Mouse (Mus musculus) CH12.LX (cell line): ENCODE measurements around the gene Car3. TPM values are rescaled to one million over a fixed set of nuclear protein-coding genes. Genes with fewer than 3 reads are reported as not detected.

ENCODE experiments used
- DNase-seq: peaks from one replicate; pipeline ENCODE4 v3.0.0-alpha.2; 2013; ENCODE audit errors: extremely low read depth
- H3K27ac ChIP-seq: 2 replicates; pipeline ENCODE4 v1.5.1; 2012; ENCODE audit warnings: low read depth, mild to moderate bottlenecking, control low read depth, moderate library complexity; ENCODE audit not compliant: insufficient read depth
- H3K27me3 ChIP-seq: replicated peaks from 2 replicates; pipeline ENCODE3; 2012; ENCODE audit warnings: inconsistent platforms
- H3K36me3 ChIP-seq, 2 experiments: replicated peaks in 1 of 2; 2 replicates each; pipeline versions ENCODE3 to v1.6.1; 2012; ENCODE audit warnings: inconsistent platforms in 1 of 2, low read length in 1 of 2, mild to moderate bottlenecking in 1 of 2, mixed read lengths in 1 of 2, moderate library complexity in 1 of 2; ENCODE audit not compliant: control insufficient read depth in 1 of 2, insufficient read depth in 1 of 2
- H3K4me1 ChIP-seq, 2 experiments: 2 replicates each; pipeline ENCODE4 v1.6.1; 2012; ENCODE audit warnings: inconsistent platforms in 1 of 2, moderate library complexity in 1 of 2; ENCODE audit not compliant: insufficient read depth in 2 of 2, control insufficient read depth in 1 of 2
- H3K4me2 ChIP-seq: 2 replicates; pipeline ENCODE4 v1.6.1; 2012; ENCODE audit warnings: low read depth, mild to moderate bottlenecking, control low read depth; ENCODE audit not compliant: poor library complexity, insufficient read depth, severe bottlenecking
- H3K4me3 ChIP-seq, 3 experiments: fragments of 150-350 bp in 1 of 3; sonication (generic) in 1 of 3; replicated peaks in 1 of 3; 2 replicates each; pipeline versions ENCODE3 to v1.5.1; 2011 to 2012; ENCODE audit warnings: low read depth in 2 of 3, low read length in 2 of 3, mild to moderate bottlenecking in 2 of 3, moderate library complexity in 2 of 3, control low read depth in 1 of 3, improper control_type of control experiment in 1 of 3, inconsistent platforms in 1 of 3, mixed read lengths in 1 of 3; ENCODE audit not compliant: poor library complexity in 1 of 3
- H3K79me2 ChIP-seq: replicated peaks from 2 replicates; pipeline ENCODE4 v1.6.1; 2012; ENCODE audit warnings: mild to moderate bottlenecking, moderate library complexity; ENCODE audit not compliant: control insufficient read depth, poor library complexity, insufficient read depth, severe bottlenecking; ENCODE audit errors: extremely low read depth
- H3K9ac ChIP-seq: 2 replicates; pipeline ENCODE4 v1.6.1; 2012; ENCODE audit warnings: low read depth, mild to moderate bottlenecking, control low read depth, moderate library complexity; ENCODE audit not compliant: insufficient read depth
- H3K9me3 ChIP-seq: replicated peaks from 2 replicates; pipeline ENCODE3; 2012; ENCODE audit warnings: low read length, inconsistent platforms, mixed read lengths
- CHD2 ChIP-seq: IDR thresholded peaks from 2 replicates; pipeline ENCODE4 v1.6.1; 2011; ENCODE audit warnings: low read length, improper control_type of control experiment
- CTCF ChIP-seq, 2 experiments: IDR thresholded peaks in 1 of 2; conservative IDR thresholded peaks in 1 of 2; 2 replicates each; pipeline ENCODE4 v1.5.1; 2011 to 2012; ENCODE audit warnings: low read depth in 2 of 2, low read length in 2 of 2, improper control_type of control experiment in 1 of 2, inconsistent platforms in 1 of 2, mild to moderate bottlenecking in 1 of 2, moderate library complexity in 1 of 2
- HCFC1 ChIP-seq: IDR thresholded peaks from 2 replicates; pipeline ENCODE4 v1.6.1; 2012; ENCODE audit warnings: low read depth, mild to moderate bottlenecking, inconsistent platforms, low read length, improper control_type of control experiment
- IRF4 ChIP-seq: IDR thresholded peaks from 2 replicates; pipeline ENCODE4 v1.6.1; 2014; ENCODE audit warnings: low read depth, mild to moderate bottlenecking, inconsistent platforms, low read length, improper control_type of control experiment
- JUN ChIP-seq: IDR thresholded peaks from 2 replicates; pipeline ENCODE4 v1.6.1; 2011; ENCODE audit warnings: low read depth, mild to moderate bottlenecking, low read length, improper control_type of control experiment, moderate library complexity; ENCODE audit not compliant: insufficient read depth
- MAFK ChIP-seq: IDR thresholded peaks from 2 replicates; pipeline ENCODE4 v1.6.1; 2011; ENCODE audit warnings: low read length, improper control_type of control experiment; ENCODE audit not compliant: insufficient replicate concordance
- MAZ ChIP-seq: IDR thresholded peaks from 2 replicates; pipeline ENCODE4 v1.6.1; 2012; ENCODE audit warnings: low read depth, mild to moderate bottlenecking, inconsistent platforms, low read length, improper control_type of control experiment, moderate library complexity
- MEF2A ChIP-seq: IDR thresholded peaks from 2 replicates; pipeline ENCODE4 v1.6.1; 2014; ENCODE audit warnings: low read depth, mild to moderate bottlenecking, inconsistent platforms, low read length, improper control_type of control experiment, borderline replicate concordance
- MYC ChIP-seq: IDR thresholded peaks from 2 replicates; pipeline ENCODE4 v1.6.1; 2011; ENCODE audit warnings: low read depth, mild to moderate bottlenecking, improper control_type of control experiment, low read length
- NRF1 ChIP-seq: IDR thresholded peaks from 2 replicates; pipeline ENCODE4 v1.6.1; 2014; ENCODE audit warnings: low read depth, mild to moderate bottlenecking, inconsistent platforms, low read length, improper control_type of control experiment, moderate library complexity
- PAX5 ChIP-seq: IDR thresholded peaks from 2 replicates; pipeline ENCODE4 v1.6.1; 2012; ENCODE audit warnings: low read length, inconsistent platforms, mixed read lengths
- POLR2AphosphoS2 ChIP-seq: IDR thresholded peaks from 2 replicates; pipeline ENCODE4 v1.6.1; 2011; ENCODE audit warnings: low read depth, low read length, improper control_type of control experiment
- RCOR1 ChIP-seq: conservative IDR thresholded peaks from 2 replicates; pipeline ENCODE4 v1.6.1; 2012; ENCODE audit warnings: low read depth, mild to moderate bottlenecking, inconsistent platforms, low read length, improper control_type of control experiment
- USF1 ChIP-seq: IDR thresholded peaks from 2 replicates; pipeline ENCODE4 v1.6.1; 2014; ENCODE audit warnings: low read depth, mild to moderate bottlenecking, inconsistent platforms, low read length, improper control_type of control experiment
- USF2 ChIP-seq: conservative IDR thresholded peaks from 2 replicates; pipeline ENCODE4 v1.6.1; 2011; ENCODE audit warnings: low read depth, low read length, improper control_type of control experiment
- ZMIZ1 ChIP-seq: IDR thresholded peaks from 2 replicates; pipeline ENCODE4 v1.6.1; 2012; ENCODE audit warnings: low read depth, mild to moderate bottlenecking, inconsistent platforms, low read length, improper control_type of control experiment
- dilution Hi-C: fragments of 300-500 bp; cut with MboI; formaldehyde crosslinking; loops from 2 replicates; pipeline ENCODE4 v1.14.3; 2020; ENCODE audit warnings: low sequenced_read_pairs; ENCODE audit not compliant: extremely low pct_unique_long_range_greater_than_20kb, extremely low pct_ligation_motif_present
- in situ Hi-C: fragments of 300-500 bp; cut with MboI; formaldehyde crosslinking; loops from 3 replicates; pipeline ENCODE4 v1.14.3; 2019; ENCODE audit warnings: low sequenced_read_pairs, low pct_ligation_motif_present, low pct_unique_long_range_greater_than_20kb, mixed read lengths
- polyA plus RNA-seq: library from polyadenylated mRNA; unstranded; fragments of >175 nt; gene quantifications from 2 replicates; pipeline ENCODE4 v1.2.1, GENCODE M21; 2012; ENCODE audit warnings: low read depth; ENCODE audit not compliant: insufficient read length
- total RNA-seq, 2 experiments: library from RNA; depleted of rRNA; stranded (reverse); fragments of 300-350 nt in 1 of 2; fragments of >200 nt in 1 of 2; gene quantifications; 2 replicates each; pipeline ENCODE4 v1.2.3; 2012 to 2014

Gene Car3
- total and polyA plus RNA-seq, 3 experiments: 0.27 to 0.97 TPM; not detected in 1

GRCm38 (mm10) chr3:14882005-14882404 is 18.7 kb downstream of the Car3 start:
- H3K9me3 ChIP-seq: peaks cover 10% of the 10 kb centered on the region
- in situ Hi-C loops (loop anchor here (25.0 kb wide), 1 partner anchor 180 kb away; no protein-coding TSS in a partner anchor), dilution Hi-C loops (no loop called here)
- H3K4me3 ChIP-seq: no peak overlapping the region
- H3K4me2 ChIP-seq: no peak overlapping the region
- H3K27me3 ChIP-seq: no peaks in the 10 kb centered on the region
- no peaks in the 10 kb centered on the region for H3K36me3 ChIP-seq
- no peak overlapping the region for H3K27ac ChIP-seq
- TF ChIP-seq JUN (no peak), ZMIZ1 (no peak), HCFC1 (no peak), CTCF (conservative IDR thresholded peaks at IDR 0.05 in 1 of 2, IDR thresholded peaks at IDR 0.05 in 1 of 2; ENCODE audit: low read depth in 2 of 2, low read length in 2 of 2) (no peak), USF2 (no peak), MYC (no peak), RCOR1 (no peak), PAX5 (no peak), POLR2AphosphoS2 (no peak), NRF1 (no peak)
- DNase-seq: no peak
- H3K4me1 ChIP-seq: peaks cover 8 to 30% of the 10 kb centered on the region in 2 experiments
- no peak overlapping the region for H3K9ac ChIP-seq
- H3K79me2 ChIP-seq: no peaks in the 10 kb centered on the region

GRCm38 (mm10) chr3:14882756-14883155 is 19.4 kb downstream of the Car3 start:
- H3K4me2 ChIP-seq: no peak overlapping the region
- no peak overlapping the region for H3K4me3 ChIP-seq
- H3K4me1 ChIP-seq: peaks cover 5 to 23% of the 10 kb centered on the region in 2 experiments
- no peaks in the 10 kb centered on the region for H3K79me2 ChIP-seq
- in situ Hi-C loops (loop anchor here (25.0 kb wide), 1 partner anchor 180 kb away; no protein-coding TSS in a partner anchor), dilution Hi-C loops (no loop called here)
- H3K27ac ChIP-seq: no peak overlapping the region
- no peaks in the 10 kb centered on the region for H3K27me3 ChIP-seq
- TF ChIP-seq CTCF (conservative IDR thresholded peaks at IDR 0.05 in 1 of 2, IDR thresholded peaks at IDR 0.05 in 1 of 2; ENCODE audit: low read depth in 2 of 2, low read length in 2 of 2) (no peak), HCFC1 (no peak), CHD2 (no peak), RCOR1 (no peak), MAFK (no peak), USF1 (no peak), IRF4 (no peak), MAZ (no peak), JUN (no peak), USF2 (no peak), MEF2A (no peak)
- H3K36me3 ChIP-seq: no peaks in the 10 kb centered on the region
- peaks cover 10% of the 10 kb centered on the region for H3K9me3 ChIP-seq
- DNase-seq: no peak
- H3K9ac ChIP-seq: no peak overlapping the region
